Mouse (Mus musculus): Measurements from ENCODE around the gene Slc35d1.

The Slc35d1 gene

GRCm38 (mm10) chr4:103214925-103215820 is at the start of gene Slc35d1:
Gene Slc35d1, minus strand, starts transcription at chr4:103215164.
- DNase-seq, result peak; percentile 71 to 78

- DNase-seq, result no peak
Measured at GRCm38 (mm10) chr4:103263812-103264396, 48.9 kb upstream of the Slc35d1 start.

GRCm38 (mm10) chr4:103263378-103263777 is 48.4 kb upstream of the Slc35d1 start:
- no peak for DNase-seq

- DNase-seq, result no peak
Measured at GRCm38 (mm10) chr4:103258817-103259216, 43.9 kb upstream of the Slc35d1 start.

GRCm38 (mm10) chr4:103253846-103254245 is 38.9 kb upstream of the Slc35d1 start:
- no peak for DNase-seq

GRCm38 (mm10) chr4:103249436-103250085 is 34.6 kb upstream of the Slc35d1 start:
- DNase-seq, result no peak

- no peak for DNase-seq
Measured at GRCm38 (mm10) chr4:103247813-103248212, 32.8 kb upstream of the Slc35d1 start.

- DNase-seq, result no peak
Measured at GRCm38 (mm10) chr4:103247249-103247648, 32.3 kb upstream of the Slc35d1 start.

- no peak for DNase-seq
Measured at GRCm38 (mm10) chr4:103232156-103232555, 17.2 kb upstream of the Slc35d1 start.

- DNase-seq, result no peak
Measured at GRCm38 (mm10) chr4:103222854-103223253, 7.9 kb upstream of the Slc35d1 start.

- no peak for DNase-seq
Measured at GRCm38 (mm10) chr4:103221789-103222188, 6.8 kb upstream of the Slc35d1 start.

GRCm38 (mm10) chr4:103219011-103219410 is 4.0 kb upstream of the Slc35d1 start:
- DNase-seq, result no peak

- no peak for DNase-seq
Measured at GRCm38 (mm10) chr4:103216046-103216445, 1.1 kb upstream of the Slc35d1 start.

- DNase-seq, result peak; percentile 76 to 79
Measured at GRCm38 (mm10) chr4:103214498-103214924, 453 bp downstream of the Slc35d1 start.

- peak; percentile 15 to 27 for DNase-seq
Measured at GRCm38 (mm10) chr4:103213859-103214497, 986 bp downstream of the Slc35d1 start.

- DNase-seq, result no peak
Measured at GRCm38 (mm10) chr4:103208553-103208952, 6.4 kb downstream of the Slc35d1 start.

- no peak for DNase-seq
Measured at GRCm38 (mm10) chr4:103203646-103204045, 11.3 kb downstream of the Slc35d1 start.

GRCm38 (mm10) chr4:103200046-103200445 is 14.9 kb downstream of the Slc35d1 start:
- no peak for DNase-seq

GRCm38 (mm10) chr4:103199086-103199485 is 15.9 kb downstream of the Slc35d1 start:
- DNase-seq, result no peak

- no peak for DNase-seq
Measured at GRCm38 (mm10) chr4:103197401-103197800, 17.6 kb downstream of the Slc35d1 start.

- DNase-seq, result no peak
Measured at GRCm38 (mm10) chr4:103192421-103192820, 22.5 kb downstream of the Slc35d1 start.

GRCm38 (mm10) chr4:103188786-103189640 is 26.0 kb downstream of the Slc35d1 start:
- no peak for DNase-seq

Measured in cerebellum, postnatal 36 days (tissue).